Mouse (Mus musculus): ENCODE results near the gene Rnf222.

Gene Rnf222

DNA sequence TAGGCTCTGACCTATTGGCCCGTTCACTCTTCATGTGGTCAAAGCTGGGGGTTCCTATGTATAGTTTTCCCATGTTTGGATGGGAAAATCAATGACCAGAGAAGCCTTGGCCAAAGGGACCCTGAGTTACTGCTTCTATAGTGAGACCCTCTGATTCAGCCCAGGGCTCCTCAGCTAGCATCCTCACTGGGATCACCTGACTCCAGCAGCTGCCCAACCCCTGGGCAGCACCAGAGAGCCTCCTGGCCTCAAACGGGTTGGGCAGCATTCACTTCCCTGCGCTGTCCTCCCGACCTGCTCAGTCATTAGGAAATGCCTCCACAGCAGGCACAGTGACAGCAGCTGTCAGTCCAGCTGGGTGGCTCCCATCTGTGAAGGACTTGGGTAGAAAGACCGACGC lies at the start of gene Rnf222:
Gene Rnf222 (plus strand): TSS at position 301 of the 400 bp plus-strand sequence.
- no peak for DNase-seq

DNA sequence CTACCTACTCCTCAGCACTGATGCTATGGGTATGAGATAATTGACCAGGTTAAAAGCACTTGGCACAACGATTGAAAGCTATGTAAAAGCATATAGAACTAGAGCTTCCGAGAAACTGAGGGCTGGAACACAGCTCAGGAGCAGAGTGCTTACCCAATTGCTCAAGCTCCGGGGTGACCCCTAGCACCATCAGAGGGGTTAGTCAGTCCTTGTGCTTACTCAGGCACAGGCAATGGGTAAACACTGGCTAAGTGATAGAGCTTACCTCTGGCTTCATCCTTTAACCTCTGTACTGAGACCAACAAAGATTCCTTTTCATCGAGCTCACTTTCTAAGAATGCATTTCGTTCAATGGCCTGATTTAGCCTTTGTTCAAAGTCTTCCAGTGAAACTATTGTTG lies 48.7 kb upstream of the Rnf222 start:
- no peak for DNase-seq

DNA sequence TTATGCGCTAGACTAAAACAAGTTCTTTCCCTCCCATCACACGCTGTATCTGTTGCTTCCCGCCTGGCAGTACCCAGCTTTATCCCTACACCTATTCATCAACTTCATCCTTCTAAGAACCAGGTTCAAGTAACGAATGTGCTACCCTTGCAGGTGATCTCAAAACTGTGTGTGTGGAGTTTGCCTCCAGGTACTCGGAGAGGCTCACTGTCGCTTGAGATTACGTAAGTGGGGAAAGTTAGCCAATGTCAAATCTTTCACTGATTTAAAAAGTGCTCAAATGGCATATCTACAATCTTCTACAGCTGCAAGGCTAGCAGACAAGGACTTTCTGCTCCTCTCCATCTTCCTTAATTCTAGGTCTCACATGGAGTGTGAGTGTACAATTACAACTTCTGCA lies 37.5 kb upstream of the Rnf222 start:
- DNase-seq: no peak

DNA sequence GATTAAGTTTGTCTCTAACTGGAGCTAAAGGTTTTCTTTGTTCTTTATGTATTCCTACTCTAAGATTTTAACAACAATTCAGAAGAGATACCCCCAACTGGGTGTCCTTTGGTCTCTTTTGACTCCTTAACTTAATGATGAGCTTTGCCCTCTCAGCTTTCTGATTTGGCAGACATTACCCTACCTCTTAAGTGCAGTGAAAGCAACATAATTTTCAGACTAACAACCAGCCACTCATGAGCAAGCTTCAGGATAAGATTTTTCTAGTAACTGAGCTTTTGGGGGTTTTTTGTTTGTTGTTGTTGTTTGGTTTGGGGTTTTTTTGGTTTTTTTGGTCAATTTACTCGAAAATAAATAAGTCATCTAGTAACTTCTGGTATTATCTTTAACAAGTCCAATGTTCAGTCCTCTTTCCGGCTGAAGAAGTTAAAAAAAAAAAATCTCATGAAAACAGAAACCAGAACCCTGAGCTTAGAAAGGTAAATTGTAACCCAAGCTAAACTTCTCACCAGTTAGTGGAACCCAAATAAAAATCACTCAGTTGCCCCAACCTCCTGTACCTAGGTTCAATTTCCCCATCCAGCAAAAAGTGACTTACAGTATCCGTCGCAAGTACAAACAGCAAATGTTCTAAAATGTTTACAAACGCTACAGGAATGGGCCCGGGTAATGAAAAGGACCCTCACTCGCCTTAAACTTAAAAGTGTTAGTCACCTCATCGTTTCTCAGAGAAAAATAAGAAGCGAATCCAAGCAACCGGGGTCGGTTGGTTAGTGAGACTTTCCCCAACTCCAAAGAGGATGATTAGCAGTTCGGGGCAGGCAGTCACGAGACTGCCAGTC lies 36.5 kb upstream of the Rnf222 start:
- DNase-seq: no peak

DNA sequence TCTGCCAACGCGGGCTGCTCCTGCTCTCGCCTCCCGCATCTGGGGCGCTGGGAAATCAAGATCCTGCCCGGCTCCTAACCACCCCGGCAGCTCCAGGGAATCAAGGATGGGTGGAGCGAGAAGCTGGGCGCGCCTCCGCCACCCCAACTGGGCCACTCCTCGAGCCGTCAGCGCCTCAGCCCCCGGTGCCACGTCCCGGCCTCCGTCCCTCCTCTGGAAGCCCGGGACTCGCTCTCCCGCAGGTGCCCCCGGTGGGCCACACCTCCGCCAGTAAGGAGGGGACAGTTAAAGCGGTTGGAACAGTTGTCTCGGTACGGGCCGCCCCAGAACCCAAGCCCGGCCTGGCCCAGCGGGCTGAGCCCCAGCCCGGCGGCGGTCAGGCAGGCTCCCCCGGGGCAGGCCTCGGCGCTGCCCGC lies 35.9 kb upstream of the Rnf222 start:
- peak; percentile 65 for DNase-seq

DNA sequence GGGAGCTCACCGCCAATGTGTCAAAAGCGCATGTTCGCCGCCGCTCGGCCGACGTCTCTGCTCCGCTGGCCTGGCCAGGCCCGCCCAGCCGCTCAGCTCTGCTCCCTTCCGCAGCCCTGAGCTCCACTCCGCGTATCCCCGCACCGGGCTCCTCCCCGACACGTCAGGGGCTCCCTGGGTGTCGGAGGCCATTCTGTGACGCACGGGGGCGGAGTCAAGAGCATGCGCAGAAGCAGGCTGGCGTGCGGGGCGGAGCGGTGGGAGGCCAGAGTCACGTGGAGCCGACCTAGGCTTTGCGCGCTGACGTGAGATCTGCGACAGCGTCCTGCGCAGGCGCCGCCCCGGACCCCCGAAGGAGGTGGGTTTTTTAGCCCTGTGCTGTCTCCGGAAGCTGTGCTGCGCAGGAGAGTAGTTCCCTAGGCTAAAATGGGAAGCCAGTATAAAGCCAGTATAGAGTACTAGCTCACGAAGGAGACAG lies 35.4 kb upstream of the Rnf222 start:
- peak; percentile 100 for DNase-seq

DNA sequence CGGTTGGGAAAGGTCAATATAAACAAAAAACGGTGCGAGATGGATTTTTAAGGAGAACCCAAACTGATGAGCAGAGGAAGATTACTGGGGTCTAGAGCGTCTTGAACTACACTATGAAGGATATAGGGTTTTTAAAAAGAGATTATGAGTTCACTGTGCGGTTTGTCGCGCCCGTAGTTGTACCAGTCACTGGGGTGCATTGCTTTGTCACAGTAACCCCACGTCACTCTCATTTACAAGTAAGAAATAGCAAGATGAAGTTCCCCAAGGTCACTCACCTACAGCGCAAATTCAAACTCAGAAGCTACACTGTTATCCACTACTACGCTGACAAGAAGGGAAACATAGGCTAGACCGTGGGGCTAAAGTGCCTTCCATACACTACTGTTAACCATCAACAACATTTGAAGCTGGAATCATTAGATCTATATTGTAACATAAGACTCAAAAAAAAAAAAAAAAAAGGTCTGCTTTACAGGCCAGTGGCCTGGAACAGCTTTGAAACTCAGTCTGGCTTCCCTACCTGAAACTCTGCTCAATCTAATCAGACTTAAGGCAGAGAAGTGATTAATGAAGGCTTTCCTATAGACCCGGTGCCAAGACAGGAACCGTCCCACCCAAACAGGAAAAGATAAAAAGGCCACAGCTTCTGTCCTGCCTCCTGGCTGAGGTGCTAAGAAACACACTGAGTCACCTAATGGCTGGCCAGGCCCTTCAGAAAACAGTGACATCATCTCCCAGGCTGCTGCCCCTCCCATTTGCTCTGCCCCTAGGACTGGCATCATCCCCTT lies 34.5 kb upstream of the Rnf222 start:
- peak; percentile 13 for DNase-seq

DNA sequence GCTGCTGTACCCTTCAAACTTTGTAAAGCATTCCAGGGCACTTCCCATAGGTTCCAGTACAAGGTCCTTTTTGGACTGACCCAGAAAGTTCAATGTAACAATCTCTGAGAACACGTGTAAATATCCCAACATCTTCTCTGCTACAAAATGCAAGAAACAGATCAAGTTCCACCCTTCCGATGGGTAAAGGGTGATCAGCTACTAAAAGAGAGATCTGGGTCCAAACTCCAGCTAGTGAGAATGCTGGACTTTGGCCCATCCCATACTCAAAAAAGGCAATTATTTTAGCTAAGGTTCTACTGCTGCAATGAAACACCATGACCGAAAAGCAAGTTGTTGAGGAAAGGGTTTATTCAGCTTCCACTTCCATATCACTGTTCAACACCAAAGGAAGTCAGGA lies 33.7 kb upstream of the Rnf222 start:
- DNase-seq: no peak

DNA sequence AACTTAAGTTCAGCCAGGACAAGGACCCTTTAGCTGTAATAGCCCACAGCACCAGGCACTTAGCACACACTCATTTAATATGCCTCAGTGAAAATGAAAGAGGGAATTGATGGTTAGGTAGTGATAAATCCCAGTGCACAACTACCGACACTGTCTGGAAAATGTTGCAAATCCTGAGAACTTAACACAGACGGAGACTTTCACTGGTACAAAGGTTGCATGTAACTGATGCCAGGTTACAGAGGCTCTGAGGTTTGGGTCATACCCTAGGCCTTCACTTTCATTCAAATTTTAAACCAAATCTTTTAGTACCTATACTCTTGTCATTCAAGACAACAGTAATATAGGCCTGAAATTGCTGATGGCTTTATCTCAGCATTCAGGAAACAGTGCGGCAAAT lies 31.0 kb upstream of the Rnf222 start:
- no peak for DNase-seq

DNA sequence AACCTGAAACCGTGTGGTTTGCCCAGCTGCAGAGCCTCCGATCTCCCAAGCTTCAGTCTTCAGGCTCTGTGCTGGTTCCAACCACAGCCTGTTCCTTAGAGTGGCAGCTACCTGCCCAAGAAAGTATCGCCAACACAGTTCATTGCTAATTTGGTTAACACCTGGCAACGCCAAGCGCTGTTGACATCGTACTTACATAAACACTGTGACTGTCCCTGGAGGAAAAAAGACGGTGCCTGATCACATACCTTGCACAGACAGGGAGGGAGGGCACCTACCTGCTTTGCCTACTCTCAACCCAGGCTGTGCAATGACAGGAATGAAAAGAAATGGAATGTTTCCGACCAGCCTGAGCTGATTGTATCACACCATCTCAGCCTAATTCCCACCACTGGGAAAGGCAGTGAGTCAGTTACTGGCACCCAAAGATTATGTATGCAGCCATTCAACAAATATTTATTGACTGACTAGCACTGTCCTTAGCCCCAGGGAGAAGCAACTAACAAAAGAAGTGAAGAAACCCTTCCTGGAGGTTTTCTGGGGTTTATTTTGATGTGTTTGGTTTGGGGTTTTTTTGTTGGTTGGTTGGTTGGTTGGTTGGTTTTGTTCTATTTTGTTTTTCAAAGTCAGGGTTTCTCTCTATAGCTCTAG lies 28.3 kb upstream of the Rnf222 start:
- no peak for DNase-seq

DNA sequence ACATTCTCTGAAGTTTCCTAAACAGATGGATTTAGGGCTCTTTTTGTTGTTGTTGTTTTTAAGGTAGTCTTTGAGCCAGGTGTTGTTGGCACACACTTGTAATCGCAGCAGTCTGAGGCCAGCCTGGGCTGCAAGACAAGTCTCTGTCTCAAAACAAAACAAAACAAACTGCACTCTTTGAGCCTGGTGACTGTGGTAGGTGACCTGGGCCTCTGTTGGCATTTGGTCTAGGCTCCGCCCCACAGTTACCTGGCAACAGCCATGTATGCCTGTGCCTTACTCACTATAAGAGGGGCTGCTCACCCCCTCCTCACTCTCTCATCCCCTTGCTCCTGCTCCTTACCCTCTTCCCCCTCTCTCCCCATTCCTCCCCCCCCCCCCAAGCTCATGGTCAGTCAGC lies 26.1 kb upstream of the Rnf222 start:
- no peak for DNase-seq

DNA sequence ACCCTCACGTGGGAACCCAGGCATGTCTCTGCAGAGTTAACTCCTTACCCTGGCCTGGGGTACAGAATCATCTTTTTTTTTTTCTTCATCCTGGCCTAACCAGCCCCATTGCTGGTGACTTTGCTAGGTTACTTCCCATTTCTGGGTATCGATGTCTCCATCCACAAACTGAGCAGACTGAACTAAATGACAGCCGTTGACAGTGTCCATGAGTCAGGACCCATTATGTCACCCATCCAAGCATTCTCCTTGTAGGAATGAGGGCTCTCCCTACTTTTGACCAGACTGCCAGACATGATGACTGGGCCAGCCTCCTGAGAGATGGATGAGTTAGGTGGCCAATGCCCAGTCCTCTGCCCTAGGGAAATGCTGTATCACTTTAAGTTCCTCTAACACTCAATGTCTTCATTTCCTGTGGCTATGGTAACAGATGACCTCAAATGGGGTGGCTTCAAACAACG lies 24.7 kb upstream of the Rnf222 start:
- no peak for DNase-seq

DNA sequence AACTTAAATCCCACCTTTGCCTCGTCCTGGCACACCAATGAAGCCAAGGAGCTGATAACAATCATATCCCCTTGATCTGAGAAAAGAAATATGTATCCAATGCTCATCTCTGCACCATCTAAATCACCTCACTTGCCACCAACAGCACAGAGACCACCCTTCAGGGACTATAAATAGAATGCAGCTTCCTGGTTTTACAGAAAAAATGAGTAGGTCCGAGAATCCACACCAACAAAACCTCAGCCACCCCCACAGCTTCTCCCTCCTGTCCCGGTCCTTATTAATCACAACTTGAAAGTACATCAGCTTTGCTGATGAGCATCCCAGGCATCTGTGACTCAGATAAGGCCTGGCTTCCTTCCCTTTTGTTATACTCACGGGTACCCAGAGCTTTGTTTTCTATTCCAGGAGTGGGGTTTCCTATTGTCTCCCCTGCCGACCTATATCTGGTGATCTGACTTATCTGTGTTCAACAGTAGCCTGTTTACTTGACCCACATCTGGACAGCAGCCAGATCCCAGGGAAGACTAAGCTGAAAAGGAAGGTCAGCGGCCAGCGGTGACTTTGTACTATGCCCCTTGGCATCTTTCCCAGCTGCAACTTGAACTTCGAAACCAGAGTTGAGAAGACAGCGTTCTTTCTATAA lies 23.7 kb upstream of the Rnf222 start:
- DNase-seq: no peak

DNA sequence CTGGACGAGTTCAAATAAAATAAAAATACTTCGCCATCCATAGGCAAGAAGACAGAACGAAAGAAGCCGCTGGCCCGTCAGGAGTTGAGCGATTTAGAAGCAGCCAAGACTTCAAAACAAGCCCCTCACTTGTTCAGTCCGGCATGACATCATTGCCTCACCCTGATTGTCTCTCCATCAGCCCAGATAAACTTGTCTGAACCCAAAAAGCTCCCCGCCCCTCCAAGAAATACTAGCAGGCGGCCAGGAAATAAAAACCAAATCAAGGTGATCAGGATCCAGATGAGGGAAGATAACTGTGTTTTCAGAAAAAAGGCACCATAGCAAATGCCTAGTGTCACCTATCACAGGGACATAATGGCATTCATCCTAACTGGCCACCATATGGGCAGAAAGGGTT lies 17.1 kb upstream of the Rnf222 start:
- DNase-seq: no peak

DNA sequence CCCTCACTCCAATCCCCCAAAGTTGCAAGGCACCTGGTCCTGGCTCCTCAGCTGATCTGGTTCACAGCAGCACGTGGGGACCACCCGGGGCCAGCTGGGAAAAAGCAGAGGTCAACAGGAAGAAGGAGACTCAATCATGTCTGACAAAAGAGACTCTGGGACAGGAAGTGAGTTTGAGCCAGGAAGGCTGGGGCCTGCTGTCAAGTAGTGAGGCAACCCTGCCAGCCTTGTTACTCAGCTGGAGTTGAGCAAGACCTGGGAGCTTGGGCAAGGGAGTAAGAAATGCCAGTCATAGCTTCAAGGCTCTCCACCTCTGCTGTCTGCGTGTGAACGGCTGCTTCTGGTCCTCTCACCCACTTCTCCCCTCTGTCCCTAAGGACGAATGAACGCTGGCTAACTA lies 16.6 kb upstream of the Rnf222 start, which contains the start of gene Ndel1:
Gene Ndel1 (minus strand): TSS at position 111 of the 400 bp plus-strand sequence.
- DNase-seq: peak; percentile 13

DNA sequence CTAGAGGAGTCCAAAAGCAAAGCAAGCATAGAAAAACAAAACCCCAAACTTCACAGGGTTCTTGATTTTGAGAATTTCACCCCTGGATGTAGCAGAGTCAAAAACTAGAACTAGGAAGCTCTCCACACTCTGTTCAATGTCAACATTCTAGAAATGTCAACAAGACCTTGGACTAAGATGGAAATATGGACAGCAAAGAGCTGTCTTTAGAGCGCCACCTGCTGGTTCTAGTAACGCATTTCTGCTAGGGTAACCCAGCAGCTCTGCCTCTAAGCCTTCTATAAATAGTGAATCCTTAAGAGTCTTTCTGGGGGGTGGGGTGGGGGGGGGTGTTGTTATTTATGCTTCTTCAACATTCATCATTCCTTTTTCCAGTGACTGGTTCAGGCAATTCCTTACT lies 13.5 kb upstream of the Rnf222 start:
- DNase-seq: peak; percentile 64

DNA sequence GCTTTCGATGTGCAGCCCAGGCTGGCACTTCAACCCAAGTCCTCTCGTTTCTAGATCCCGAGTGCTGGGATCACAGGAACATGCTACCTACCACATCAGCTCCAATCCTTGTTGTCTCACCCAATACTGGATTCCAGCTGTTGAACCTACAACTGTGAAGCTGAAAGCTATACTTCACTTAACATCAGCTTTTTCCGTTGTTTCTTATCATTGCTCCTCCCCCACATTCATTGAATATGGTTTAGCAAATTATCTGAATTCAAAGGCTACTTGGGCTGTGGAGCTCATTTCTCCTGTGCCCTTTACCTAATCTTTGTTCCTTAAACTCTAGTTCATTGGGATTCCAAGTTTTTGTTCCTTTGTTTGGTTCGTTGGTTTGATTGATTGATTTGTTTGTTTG lies 9.5 kb upstream of the Rnf222 start:
- no peak for DNase-seq

DNA sequence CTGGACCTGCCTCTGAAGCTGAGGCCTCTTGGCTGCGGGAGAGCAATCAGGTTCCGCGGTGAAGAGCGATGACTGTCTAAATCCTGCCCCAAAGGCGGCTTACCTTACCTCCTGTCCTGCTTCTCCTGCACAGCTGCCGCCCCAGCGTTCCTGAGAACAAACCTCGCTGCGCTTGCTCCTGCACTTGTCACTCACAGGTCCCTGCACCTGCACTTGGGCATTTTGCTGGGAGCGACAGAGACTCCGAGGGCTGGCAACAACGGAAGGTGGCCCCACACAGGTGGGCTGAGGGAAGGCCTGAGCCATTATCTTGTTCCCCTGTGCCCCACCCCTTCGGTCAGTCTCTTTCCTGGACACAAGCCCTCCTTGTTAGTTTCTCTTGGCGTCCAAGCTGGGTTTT lies 6.2 kb upstream of the Rnf222 start:
- no peak for DNase-seq

DNA sequence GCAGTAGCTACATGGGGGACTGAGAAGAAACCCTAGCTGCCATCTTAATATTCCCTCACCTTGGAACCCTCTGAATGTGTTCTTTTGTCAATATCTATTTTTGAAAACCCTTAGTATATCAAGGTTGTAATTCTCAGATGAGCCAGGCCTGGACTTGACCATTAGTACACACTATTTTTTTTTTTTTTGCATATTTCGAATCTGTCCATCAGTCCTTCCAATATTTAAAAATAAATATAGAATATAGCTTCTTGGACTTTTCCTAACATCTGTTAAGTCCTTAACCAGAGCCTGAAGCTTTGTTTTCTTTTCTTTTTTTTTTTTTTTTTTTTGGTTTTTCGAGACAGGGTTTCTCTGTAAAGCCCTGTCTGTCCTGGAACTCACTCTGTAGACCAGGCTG lies 4.5 kb upstream of the Rnf222 start:
- no peak for DNase-seq

DNA sequence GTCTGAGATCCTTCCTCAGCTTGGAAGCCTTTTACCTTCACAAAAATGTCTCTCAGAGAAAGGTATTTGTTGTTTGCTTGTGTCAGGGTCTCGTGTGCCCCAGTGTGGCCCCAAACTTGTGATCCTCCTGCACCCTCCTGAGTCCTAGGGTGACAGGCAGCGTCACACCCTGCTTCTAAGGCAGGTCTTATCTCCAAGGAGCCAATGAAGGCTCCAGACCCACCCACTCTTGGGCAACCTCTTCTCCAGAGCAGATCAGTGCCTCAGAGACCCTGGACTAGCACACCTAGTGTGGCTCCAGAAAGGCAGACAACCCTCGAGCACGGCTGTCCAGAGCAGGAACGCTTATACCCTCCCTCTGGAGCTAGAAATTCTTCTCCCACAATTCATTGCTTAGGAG lies 4.0 kb upstream of the Rnf222 start:
- DNase-seq: no peak

DNA sequence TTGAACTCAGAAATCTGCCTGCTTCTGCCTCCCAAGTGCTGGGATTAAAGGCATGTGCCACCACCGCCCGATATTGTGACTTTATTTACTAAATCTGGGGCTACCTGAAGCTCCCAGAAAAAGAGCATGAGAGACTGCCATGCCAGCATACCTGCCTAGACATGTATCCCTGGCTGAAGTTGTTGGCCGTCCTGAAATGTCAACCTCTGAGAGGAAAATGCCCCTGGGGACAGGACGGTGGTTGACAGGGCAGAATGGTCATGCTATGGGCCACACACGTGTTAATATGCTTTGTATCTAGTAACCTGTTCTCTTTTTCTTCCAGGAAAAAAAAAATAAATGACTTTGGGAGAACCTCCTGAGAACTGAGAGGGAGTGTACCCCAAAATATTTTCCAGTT lies 2.3 kb upstream of the Rnf222 start:
- DNase-seq: no peak

DNA sequence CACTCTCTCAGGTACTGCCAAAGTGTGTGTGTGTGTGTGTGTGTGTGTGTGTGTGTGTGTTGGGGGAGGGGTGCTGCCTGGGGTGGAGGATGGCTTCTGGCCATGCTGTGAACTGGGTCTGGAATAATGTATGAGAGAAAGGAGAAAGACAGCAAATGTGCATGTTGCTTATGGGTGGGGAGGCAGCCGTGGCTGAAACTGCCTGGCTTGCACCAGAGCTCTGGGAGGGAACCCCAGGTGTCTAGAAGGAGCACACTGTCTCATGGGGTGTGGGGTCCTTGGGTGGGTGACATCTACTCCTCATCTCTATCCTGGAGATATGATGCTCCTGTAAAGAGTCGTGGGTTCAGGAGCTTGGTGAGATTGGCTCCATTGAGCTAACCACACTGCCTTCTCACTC lies 300 bp downstream of the Rnf222 start:
- DNase-seq: no peak

DNA sequence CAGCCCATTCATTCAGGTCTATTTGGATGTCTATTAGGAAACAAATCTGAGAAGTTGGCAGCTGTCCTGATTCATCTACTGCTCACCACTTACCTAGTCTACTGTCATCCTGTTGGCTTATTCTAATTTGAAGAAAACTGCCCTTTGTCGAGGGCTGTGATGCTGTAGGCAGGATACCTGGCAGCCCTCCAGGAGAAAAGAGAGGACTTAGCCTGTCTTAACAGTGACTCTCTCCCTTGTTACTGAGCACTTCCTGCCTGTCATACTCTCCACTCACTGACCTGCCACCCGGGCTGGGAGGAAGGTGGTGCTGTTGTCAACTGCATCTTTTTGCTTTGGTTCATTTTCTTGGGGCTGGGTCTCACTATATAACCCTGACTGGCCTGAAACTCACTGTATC lies 2.3 kb downstream of the Rnf222 start:
- no peak for DNase-seq
